Mouse (Mus musculus) hematopoietic multipotent progenitor cell, adult 10-12 weeks (in vitro differentiated cells): ENCODE data around the gene Pla2g12b. TPM values are rescaled to one million over a fixed set of nuclear protein-coding genes. Genes with fewer than 3 reads are reported as not detected.

Experiments used
- polyA plus RNA-seq: library from polyadenylated mRNA; stranded (reverse); fragments of >175 nt; gene quantifications from 2 replicates; pipeline ENCODE4 v1.2.3, GENCODE M21; 2012; ENCODE audit warnings: low replicate concordance

Pla2g12b gene
- polyA plus RNA-seq = not detected in 2 replicates

DNA sequence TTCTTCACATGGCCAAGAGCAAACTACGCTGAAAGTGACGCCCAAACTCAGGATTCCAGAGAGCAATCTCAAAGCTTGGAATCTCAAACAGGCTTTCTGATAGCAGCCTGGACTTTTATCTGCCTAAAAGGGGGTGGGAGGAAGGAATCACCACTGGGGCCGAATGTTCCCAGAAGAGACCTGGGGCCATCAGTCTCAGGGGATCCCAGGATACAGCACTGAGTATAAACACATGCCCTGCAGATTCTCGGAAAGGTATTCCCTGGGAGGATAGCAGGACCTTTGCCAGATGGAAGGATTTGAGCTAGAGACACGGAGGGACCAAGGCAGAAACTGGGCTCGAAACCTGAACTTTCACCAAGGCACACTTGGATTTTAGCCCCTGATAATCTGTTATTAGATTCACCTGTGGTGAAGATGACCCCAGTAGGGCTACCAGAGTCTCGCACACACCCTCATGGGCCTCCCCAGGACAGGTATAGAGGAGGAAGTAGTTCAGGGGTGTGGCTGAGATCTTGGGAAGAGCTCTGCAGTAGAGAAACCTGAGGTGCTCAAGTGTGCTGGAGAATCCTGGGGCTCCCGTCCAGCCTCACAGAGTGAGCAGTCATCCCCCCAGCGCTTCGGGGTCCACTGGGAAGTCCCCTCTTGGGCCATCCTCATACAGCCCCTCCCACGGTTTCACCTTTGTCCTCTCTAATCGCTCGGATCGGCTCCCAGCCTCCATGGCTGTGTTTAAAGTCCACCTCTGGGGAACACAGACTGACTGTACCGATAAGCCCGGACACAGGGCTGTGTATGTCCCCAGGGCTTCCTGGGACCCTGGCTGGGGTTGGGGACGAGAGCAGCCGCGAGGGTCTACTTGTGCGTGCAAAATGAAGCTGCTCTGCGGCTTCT, at the start of gene Pla2g12b:
Gene Pla2g12b (plus strand): TSS at position 762 of the 894 bp plus-strand sequence.

DNA sequence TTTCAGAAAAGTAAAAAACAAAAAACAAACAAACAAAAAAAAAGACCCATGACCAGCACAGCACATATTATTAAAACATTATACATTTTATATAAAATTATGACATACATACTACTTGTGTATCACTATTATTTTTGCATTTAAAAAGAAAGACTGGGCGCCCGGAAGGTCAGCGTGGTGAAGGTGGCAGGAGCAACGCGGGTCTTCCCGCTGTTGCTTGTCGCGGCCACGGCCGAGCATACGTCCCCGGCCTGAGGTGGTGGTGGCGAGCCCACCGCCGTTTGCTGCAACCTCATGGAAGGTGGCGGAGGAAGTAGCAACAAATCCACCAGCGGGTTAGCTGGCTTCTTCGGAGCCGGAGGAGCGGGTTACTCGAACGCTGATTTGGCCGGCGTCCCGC, 8.0 kb upstream of the Pla2g12b start, which contains the start of gene Gm10273:
Gene Gm10273 (plus strand): TSS at position 172 of the 400 bp plus-strand sequence.

DNA sequence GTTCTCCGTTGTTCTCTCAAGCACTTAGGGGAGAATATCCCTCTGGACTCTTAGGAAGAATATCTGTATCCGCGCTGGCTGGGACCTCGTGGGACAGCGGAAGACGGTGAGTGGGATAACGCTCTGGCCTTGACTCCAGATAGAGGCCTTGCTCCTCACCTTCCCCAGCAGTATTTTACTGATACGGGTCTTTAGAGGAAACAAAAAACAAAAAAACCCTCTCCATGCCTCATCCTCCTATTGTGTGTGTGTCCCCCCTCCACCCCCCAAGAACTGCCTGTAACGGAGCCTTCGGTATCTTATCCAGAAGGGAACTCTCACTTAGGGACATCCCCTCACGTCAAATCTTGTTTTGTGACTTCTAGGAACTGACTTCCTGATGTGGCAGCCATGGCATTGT, 38.3 kb downstream of the Pla2g12b start, which contains the start of gene Oit3:
Gene Oit3 (minus strand): TSS at position 44 of the 400 bp plus-strand sequence.

Other genes with a start within 250 kb of the Pla2g12b start
- 0.94 and 1.1 TPM in 2 replicates for gene Sept10, start 181.8 kb upstream of the Pla2g12b start, polyA plus RNA-seq
- gene Sowahc, start 181.7 kb upstream of the Pla2g12b start, polyA plus RNA-seq = 4.1 and 11.3 TPM in 2 replicates
- 5.4 and 5.5 TPM in 2 replicates for gene P4ha1, start 80.4 kb upstream of the Pla2g12b start, polyA plus RNA-seq
- 0.17 and 0.42 TPM in 2 replicates for gene Gm10273, start 8.0 kb upstream of the Pla2g12b start, polyA plus RNA-seq
- gene Oit3, start 38.1 kb downstream of the Pla2g12b start, polyA plus RNA-seq = 0.17 and 0.64 TPM in 2 replicates
- not detected in 2 replicates for gene Gm10322, start 212.4 kb downstream of the Pla2g12b start, polyA plus RNA-seq
- gene Mcu, start 213.0 kb downstream of the Pla2g12b start, polyA plus RNA-seq = 6.1 and 8.1 TPM in 2 replicates